25 mouse cellular contexts compared by ENCODE assay signal in genomic region chr14:30463312-30463711, GRCm38 (mm10).
"Had no signal": no experiment of that assay in that cellular context is flagged by ENCODE, and none has a peak within 500 bp of the region (broad histone marks: within the 10 kb centered on the region; RNA-seq: fewer than 3 reads in every experiment).

No protein-coding gene starts in this region.

- H3K36me3 ChIP-seq: heart, embryonic 12.5 days; hindbrain, embryonic 13.5 days; hindbrain, embryonic 15.5 days; kidney, embryonic 15.5 days; limb, embryonic 13.5 days; limb, embryonic 15.5 days; liver, embryonic 12.5 days had no signal

- H3K27me3 ChIP-seq: heart, embryonic 12.5 days had no signal

- H3K4me3 ChIP-seq: heart, adult 2 months; heart, embryonic 10.5 days; heart, embryonic 12.5 days; hindbrain, embryonic 13.5 days; hindbrain, embryonic 15.5 days; kidney, embryonic 15.5 days; limb, embryonic 13.5 days; limb, embryonic 15.5 days; liver, embryonic 12.5 days had no signal

- H3K4me1 ChIP-seq: hindbrain, embryonic 13.5 days; limb, embryonic 15.5 days; liver, embryonic 12.5 days had no signal

- H3K27ac ChIP-seq: heart, adult 2 months; heart, embryonic 10.5 days; hindbrain, embryonic 13.5 days; hindbrain, embryonic 15.5 days; hindbrain, postnatal 0 days; kidney, embryonic 15.5 days; kidney, postnatal 0 days; limb, embryonic 13.5 days; limb, embryonic 15.5 days; liver, embryonic 12.5 days; liver, embryonic 14.5 days had no signal

- H3K9me3 ChIP-seq: heart, embryonic 10.5 days; heart, embryonic 12.5 days; hindbrain, embryonic 13.5 days; hindbrain, embryonic 15.5 days; kidney, embryonic 15.5 days; limb, embryonic 13.5 days; limb, embryonic 15.5 days; liver, embryonic 12.5 days had no signal

- ATAC-seq: hindbrain, postnatal 0 days; intestine, embryonic 16.5 days; liver, embryonic 12.5 days had no signal

- H3K4me2 ChIP-seq: heart, embryonic 12.5 days; hindbrain, embryonic 13.5 days; hindbrain, embryonic 15.5 days; kidney, embryonic 15.5 days; limb, embryonic 13.5 days; limb, embryonic 15.5 days; liver, embryonic 12.5 days had no signal

- DNase-seq: gastrocnemius, postnatal 14 days; gastrocnemius, postnatal 36 days; heart, adult 2 months; heart, postnatal 14 days; heart, postnatal 36 days; kidney, adult 11 months; kidney, adult 2 months; kidney, adult 9 months; kidney, postnatal 14 days; kidney, postnatal 36 days; layer of hippocampus, adult 9-11 months; layer of hippocampus, postnatal 36 days; left cerebral cortex, postnatal 4 days had no signal

- H3K9ac ChIP-seq: heart, embryonic 12.5 days; hindbrain, embryonic 13.5 days; hindbrain, embryonic 15.5 days; kidney, embryonic 15.5 days; limb, embryonic 13.5 days; limb, embryonic 15.5 days; liver, embryonic 12.5 days; liver, embryonic 14.5 days had no signal
